Mouse (Mus musculus) liver, embryonic 15.5 days (tissue): ENCODE data around the gene Twsg1. TPM values are rescaled to one million over a fixed set of nuclear protein-coding genes. Genes with fewer than 3 reads are reported as not detected.

Source experiments
- ATAC-seq: fragments of 200-750 bp; cut with Nextera tagmentation; 2 replicates; pipeline ENCODE4 v1.8.0; 2017; ENCODE audit warnings: moderate number of reproducible peaks, mild to moderate bottlenecking, moderate library complexity; ENCODE audit not compliant: insufficient read depth
- H3K27ac ChIP-seq: fragments of 300-500 bp; sonication (generic); replicated peaks from 2 replicates; pipeline ENCODE4 v1.5.1; 2015; ENCODE audit warnings: mild to moderate bottlenecking, inconsistent platforms
- H3K27me3 ChIP-seq: fragments of 300-500 bp; sonication (generic); 2 replicates; pipeline ENCODE4 v1.6.1; 2015; ENCODE audit warnings: mild to moderate bottlenecking, inconsistent platforms
- H3K36me3 ChIP-seq: fragments of 300-500 bp; sonication (generic); replicated peaks from 2 replicates; pipeline ENCODE4 v1.6.1; 2015; ENCODE audit warnings: moderate library complexity, mild to moderate bottlenecking, inconsistent platforms
- H3K4me1 ChIP-seq: fragments of 300-500 bp; sonication (generic); replicated peaks from 2 replicates; pipeline ENCODE4 v1.6.1; 2015; ENCODE audit warnings: inconsistent platforms
- H3K4me2 ChIP-seq: fragments of 300-500 bp; sonication (generic); 2 replicates; pipeline ENCODE4 v1.6.1; 2015; ENCODE audit warnings: moderate library complexity, mild to moderate bottlenecking, inconsistent platforms
- H3K4me3 ChIP-seq: fragments of 300-500 bp; sonication (generic); replicated peaks from 2 replicates; pipeline ENCODE4 v1.5.1; 2015; ENCODE audit warnings: mild to moderate bottlenecking, inconsistent platforms
- H3K9ac ChIP-seq: fragments of 300-500 bp; sonication (generic); 2 replicates; pipeline ENCODE4 v1.6.1; 2015; ENCODE audit warnings: moderate library complexity, mild to moderate bottlenecking, inconsistent platforms
- H3K9me3 ChIP-seq: fragments of 300-500 bp; sonication (generic); replicated peaks from 2 replicates; pipeline ENCODE4 v1.6.1; 2016; ENCODE audit warnings: inconsistent platforms
- WGBS: fragments of 180-500 bp; shearing (Covaris S2); methylation state at CpG from one replicate; pipeline ENCODE4 v1.1.7; 2015; ENCODE audit warnings: mixed read lengths; ENCODE audit not compliant: insufficient replicate concordance; 5-methylcytosine and 5-hydroxymethylcytosine counted together
- polyA plus RNA-seq: library from polyadenylated mRNA; unstranded; fragments of >200 nt; fragmentation: Nextera tagmentation; extraction: Ambion mirVana; gene quantifications from 2 replicates; pipeline ENCODE4 v1.2.1, GENCODE M21; 2015

The Twsg1 gene
- polyA plus RNA-seq, 1 experiment from 2014 or later = 16.1 TPM

- no peaks in the 10 kb centered on the region for H3K9me3 ChIP-seq
- ATAC-seq = no peak
- H3K36me3 ChIP-seq = no peaks in the 10 kb centered on the region
- H3K27me3 ChIP-seq = no peaks in the 10 kb centered on the region
- H3K27ac ChIP-seq = no peak overlapping the region
- no peak overlapping the region for H3K9ac ChIP-seq
- H3K4me2 ChIP-seq = no peak overlapping the region
- H3K4me1 ChIP-seq = peaks cover 34% of the 10 kb centered on the region
- 40% methylated on average over 4 of the region's 4 CpGs for WGBS
- no peak overlapping the region for H3K4me3 ChIP-seq
These were observed 2.9 kb upstream of the Twsg1 start for GRCm38 (mm10) chr17:65953959-65954358.

- WGBS = 70% methylated on average over 5 of the region's 5 CpGs
- H3K36me3 ChIP-seq = 0 out of 2 replicates have a peak, but pooled peaks cover 9% of the 10 kb centered on the region
- H3K4me2 ChIP-seq = no peak overlapping the region
- H3K4me1 ChIP-seq = peaks cover 34% of the 10 kb centered on the region
- no peak overlapping the region for H3K9ac ChIP-seq
- no peak overlapping the region for H3K27ac ChIP-seq
- no peaks in the 10 kb centered on the region for H3K27me3 ChIP-seq
- H3K9me3 ChIP-seq = no peaks in the 10 kb centered on the region
- H3K4me3 ChIP-seq = no peak overlapping the region
- ATAC-seq = no peak
These were observed 1.1 kb upstream of the Twsg1 start for GRCm38 (mm10) chr17:65952083-65952482.

- Histone ChIP-seq H3K36me3 (0 out of 2 replicates have a peak, but pooled peaks cover 14% of the 10 kb centered on the region), H3K9me3 (no peaks in the 10 kb centered on the region), H3K27me3 (no peaks in the 10 kb centered on the region), H3K4me2 (peak overlapping the region; percentile 93), H3K4me1 (peaks cover 29% of the 10 kb centered on the region), H3K4me3 (peak overlapping the region; percentile 86), H3K27ac (peak overlapping the region; percentile 85; the same call in 1 of the 2 replicates), H3K9ac (peak overlapping the region; percentile 87)
- no peak for ATAC-seq
- 28% methylated on average over 7 of the region's 7 CpGs for WGBS
These were observed 843 bp downstream of the Twsg1 start for GRCm38 (mm10) chr17:65950183-65950582.

GRCm38 (mm10) chr17:65947307-65947706 is 3.7 kb downstream of the Twsg1 start:
- Histone ChIP-seq H3K9me3 (no peaks in the 10 kb centered on the region), H3K27ac (no peak overlapping the region), H3K4me1 (peaks cover 31% of the 10 kb centered on the region), H3K27me3 (no peaks in the 10 kb centered on the region), H3K9ac (no peak overlapping the region), H3K4me2 (no peak overlapping the region), H3K36me3 (0 out of 2 replicates have a peak, but pooled peaks cover 14% of the 10 kb centered on the region), H3K4me3 (no peak overlapping the region)
- no peak for ATAC-seq
- WGBS = 74% methylated on average over 8 of the region's 8 CpGs

- no peak overlapping the region for H3K4me2 ChIP-seq
- WGBS = 43% methylated on average over 2 of the region's 2 CpGs
- H3K9ac ChIP-seq = no peak overlapping the region
- H3K4me3 ChIP-seq = no peak overlapping the region
- no peaks in the 10 kb centered on the region for H3K27me3 ChIP-seq
- H3K27ac ChIP-seq = no peak overlapping the region
- no peaks in the 10 kb centered on the region for H3K9me3 ChIP-seq
- H3K36me3 ChIP-seq = 0 out of 2 replicates have a peak, but pooled peaks cover 14% of the 10 kb centered on the region
- H3K4me1 ChIP-seq = peaks cover 29% of the 10 kb centered on the region
- ATAC-seq = no peak
These were observed 5.6 kb downstream of the Twsg1 start for GRCm38 (mm10) chr17:65945420-65945819.

GRCm38 (mm10) chr17:65942394-65942793 is 8.6 kb downstream of the Twsg1 start:
- H3K36me3 ChIP-seq = 0 out of 2 replicates have a peak, but pooled peaks cover 8% of the 10 kb centered on the region
- WGBS = 68% methylated on average over 4 of the region's 4 CpGs
- no peaks in the 10 kb centered on the region for H3K27me3 ChIP-seq
- H3K27ac ChIP-seq = no peak overlapping the region
- ATAC-seq = peak; percentile 34; the same call in 1 of the 2 replicates
- no peaks in the 10 kb centered on the region for H3K9me3 ChIP-seq
- H3K4me3 ChIP-seq = no peak overlapping the region
- no peak overlapping the region for H3K4me2 ChIP-seq
- no peak overlapping the region for H3K9ac ChIP-seq
- peaks cover 25% of the 10 kb centered on the region for H3K4me1 ChIP-seq

GRCm38 (mm10) chr17:65941275-65941674 is 9.8 kb downstream of the Twsg1 start:
- peaks cover 16% of the 10 kb centered on the region for H3K36me3 ChIP-seq
- no peak overlapping the region for H3K4me3 ChIP-seq
- WGBS = 70% methylated on average over 6 of the region's 6 CpGs
- no peaks in the 10 kb centered on the region for H3K9me3 ChIP-seq
- H3K4me1 ChIP-seq = peaks cover 25% of the 10 kb centered on the region
- no peak for ATAC-seq
- H3K27me3 ChIP-seq = no peaks in the 10 kb centered on the region
- no peak overlapping the region for H3K27ac ChIP-seq
- H3K4me2 ChIP-seq = no peak overlapping the region
- no peak overlapping the region for H3K9ac ChIP-seq

GRCm38 (mm10) chr17:65940221-65940620 is 10.8 kb downstream of the Twsg1 start:
- H3K9ac ChIP-seq = no peak overlapping the region
- H3K9me3 ChIP-seq = no peaks in the 10 kb centered on the region
- no peak overlapping the region for H3K4me3 ChIP-seq
- H3K36me3 ChIP-seq = peaks cover 19% of the 10 kb centered on the region
- H3K4me2 ChIP-seq = no peak overlapping the region
- ATAC-seq = no peak
- 72% methylated on average over 12 of the region's 12 CpGs for WGBS
- no peaks in the 10 kb centered on the region for H3K27me3 ChIP-seq
- peak overlapping the region; percentile 48 for H3K27ac ChIP-seq
- H3K4me1 ChIP-seq = peaks cover 24% of the 10 kb centered on the region

GRCm38 (mm10) chr17:65939461-65940192 is 11.4 kb downstream of the Twsg1 start:
- no peak overlapping the region for H3K9ac ChIP-seq
- H3K27me3 ChIP-seq = no peaks in the 10 kb centered on the region
- H3K36me3 ChIP-seq = peaks cover 19% of the 10 kb centered on the region
- H3K4me2 ChIP-seq = no peak overlapping the region; the same call in 1 of the 2 replicates
- WGBS = 66% methylated on average over 14 of the region's 14 CpGs
- ATAC-seq = peak; percentile 35; the same call in 1 of the 2 replicates
- no peaks in the 10 kb centered on the region for H3K9me3 ChIP-seq
- peaks cover 22% of the 10 kb centered on the region for H3K4me1 ChIP-seq
- H3K27ac ChIP-seq = peak overlapping the region; percentile 48; the same call in 1 of the 2 replicates
- no peak overlapping the region for H3K4me3 ChIP-seq

GRCm38 (mm10) chr17:65937671-65938070 is 13.4 kb downstream of the Twsg1 start:
- H3K27me3 ChIP-seq = no peaks in the 10 kb centered on the region
- ATAC-seq = no peak
- H3K4me3 ChIP-seq = no peak overlapping the region
- 85% methylated on average over 9 of the region's 9 CpGs for WGBS
- no peak overlapping the region for H3K27ac ChIP-seq
- H3K4me2 ChIP-seq = no peak overlapping the region
- no peak overlapping the region for H3K9ac ChIP-seq
- H3K36me3 ChIP-seq = peaks cover 26% of the 10 kb centered on the region
- peaks cover 22% of the 10 kb centered on the region for H3K4me1 ChIP-seq
- no peaks in the 10 kb centered on the region for H3K9me3 ChIP-seq

- WGBS = 75% methylated on average over 2 of the region's 2 CpGs
These were observed 17.3 kb downstream of the Twsg1 start for GRCm38 (mm10) chr17:65933741-65934140.

More at GRCm38 (mm10) chr17:65933741-65934140, 17.3 kb downstream of the Twsg1 start:
- Histone ChIP-seq H3K4me3 (no peak overlapping the region), H3K4me2 (no peak overlapping the region), H3K27ac (no peak overlapping the region), H3K4me1 (peaks cover 9% of the 10 kb centered on the region), H3K27me3 (no peaks in the 10 kb centered on the region), H3K9ac (no peak overlapping the region), H3K36me3 (peaks cover 33% of the 10 kb centered on the region), H3K9me3 (no peaks in the 10 kb centered on the region)
- ATAC-seq = no peak
